Mouse (Mus musculus): Measurements from ENCODE around the gene Clp1.
"Not testable (repeated sequence)": the region's sequence is repeated elsewhere in the genome, so short reads cannot be mapped to it uniquely, and the experiment has no call there.

Clp1 gene

DNA sequence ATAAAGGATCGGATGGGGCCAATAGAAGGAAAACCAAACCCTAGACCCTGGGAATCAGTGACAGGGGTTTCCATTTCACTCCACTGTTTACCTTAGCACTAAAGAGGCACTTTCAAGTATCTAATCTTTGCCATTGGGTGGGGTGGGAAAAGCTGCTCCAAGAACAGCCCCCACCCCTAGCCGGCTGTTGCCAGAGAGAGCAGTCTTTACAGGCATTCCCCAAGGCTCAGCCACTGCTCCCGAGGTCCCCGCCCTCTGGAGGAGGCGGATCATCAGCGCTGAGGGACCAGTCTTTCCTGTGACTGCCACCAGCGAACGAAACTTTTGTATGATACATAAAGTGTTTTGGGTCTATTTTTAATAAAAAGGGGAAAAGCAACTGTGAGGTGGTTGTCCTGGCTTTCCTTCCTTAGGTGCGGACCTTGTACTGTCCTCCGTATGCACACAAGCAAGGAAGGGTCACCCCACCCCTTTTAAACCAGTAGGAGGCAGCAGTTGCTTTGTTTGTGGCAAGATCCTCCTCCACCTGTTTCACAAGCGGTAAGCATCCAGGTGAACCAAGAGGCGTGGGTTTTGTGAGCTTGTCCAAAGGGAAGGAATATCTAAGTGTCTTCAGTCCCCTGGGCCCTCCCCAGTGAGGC is 11.2 kb upstream of the Clp1 start:
- peak; percentile 75 for DNase-seq (ENCODE audit: low spot score)

DNA sequence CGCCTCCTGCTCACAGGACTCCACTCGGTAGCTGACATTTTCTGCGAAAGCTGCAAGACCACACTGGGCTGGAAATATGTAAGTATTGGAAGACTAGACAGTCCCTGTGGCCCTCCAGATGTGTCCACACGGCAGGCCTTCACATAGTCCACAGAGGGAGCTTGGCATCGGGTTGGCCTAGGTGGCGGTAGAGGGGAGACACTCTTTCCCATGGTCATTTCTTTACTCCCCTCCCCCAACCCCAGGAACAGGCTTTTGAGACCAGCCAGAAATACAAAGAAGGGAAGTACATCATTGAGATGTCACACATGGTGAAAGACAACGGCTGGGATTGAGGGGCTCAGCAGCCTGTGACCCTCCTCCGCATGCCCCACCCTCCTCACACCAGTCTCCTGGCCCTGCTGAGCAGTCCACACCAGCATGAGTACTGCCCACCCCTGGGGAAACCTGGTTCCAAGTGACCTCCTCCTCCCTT is 10.3 kb upstream of the Clp1 start:
- DNase-seq (ENCODE audit: low spot score), result peak; percentile 73

DNA sequence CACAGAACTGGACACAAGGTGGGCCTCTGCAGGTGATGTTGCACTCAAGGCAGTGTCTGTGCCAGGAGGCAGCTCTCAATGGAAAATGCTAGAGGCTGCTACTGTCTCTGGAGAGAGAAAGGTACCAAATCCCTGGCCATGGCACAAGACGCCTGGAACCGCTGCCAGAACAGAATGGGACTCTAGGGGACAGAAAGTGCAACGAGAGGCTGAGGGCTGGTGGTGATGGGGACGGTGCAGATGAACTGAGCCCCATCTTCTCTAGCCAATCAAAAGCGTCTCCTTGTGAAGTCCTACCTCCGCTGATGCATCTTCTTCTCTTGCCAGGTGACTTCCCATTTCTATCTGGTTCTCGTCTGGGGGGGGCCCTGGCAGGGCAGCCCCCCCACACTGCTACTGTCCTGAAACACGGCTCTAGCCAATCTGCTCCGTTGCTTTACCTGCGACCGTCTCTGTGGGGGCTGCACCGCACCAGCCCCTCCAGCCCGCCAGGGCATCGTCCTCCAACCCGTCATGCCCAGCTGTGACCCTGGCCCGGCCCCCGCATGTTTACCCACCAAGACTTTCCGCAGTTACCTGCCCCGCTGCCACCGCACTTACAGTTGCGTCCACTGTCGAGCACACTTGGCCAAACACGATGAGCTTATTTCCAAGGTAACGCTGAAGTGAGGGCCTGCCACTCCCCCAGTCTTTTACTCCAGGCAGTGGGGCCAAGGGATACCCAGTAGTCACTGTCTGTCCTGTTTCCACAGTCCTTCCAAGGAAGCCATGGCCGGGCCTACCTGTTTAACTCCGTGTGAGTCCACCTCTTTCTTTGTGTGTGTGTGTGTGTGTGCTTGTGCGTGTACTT is 9.4 kb upstream of the Clp1 start:
- DNase-seq (ENCODE audit: low spot score), result peak; percentile 21

DNA sequence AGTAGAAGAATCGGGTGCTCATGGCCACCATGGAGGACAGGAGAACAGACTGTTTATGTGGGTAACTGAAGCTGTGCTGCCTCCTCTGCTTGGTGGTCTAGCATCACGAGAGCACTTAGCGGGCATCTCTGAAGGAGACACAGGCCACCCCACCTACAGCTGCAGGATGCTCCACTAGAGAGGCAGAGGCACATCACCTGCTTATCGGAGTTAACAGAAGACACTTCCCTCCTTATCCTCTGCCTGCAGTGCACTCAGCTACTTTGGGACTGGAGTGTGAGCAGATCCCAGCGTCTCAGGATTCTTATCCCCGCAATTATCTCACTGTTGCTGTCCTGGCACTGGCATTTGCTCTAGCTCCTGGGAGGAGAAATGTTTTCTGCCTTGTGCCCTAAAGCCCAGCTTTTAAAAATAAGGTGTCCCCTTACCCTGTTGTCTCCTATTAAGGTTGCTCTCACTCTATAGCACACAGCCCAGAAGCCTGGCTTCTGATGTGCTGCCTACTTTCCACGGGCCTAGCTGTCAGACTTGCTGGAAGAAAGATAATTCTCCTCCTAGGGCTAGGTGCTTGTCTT is 8.3 kb upstream of the Clp1 start:
- DNase-seq (ENCODE audit: low spot score), result no peak

DNA sequence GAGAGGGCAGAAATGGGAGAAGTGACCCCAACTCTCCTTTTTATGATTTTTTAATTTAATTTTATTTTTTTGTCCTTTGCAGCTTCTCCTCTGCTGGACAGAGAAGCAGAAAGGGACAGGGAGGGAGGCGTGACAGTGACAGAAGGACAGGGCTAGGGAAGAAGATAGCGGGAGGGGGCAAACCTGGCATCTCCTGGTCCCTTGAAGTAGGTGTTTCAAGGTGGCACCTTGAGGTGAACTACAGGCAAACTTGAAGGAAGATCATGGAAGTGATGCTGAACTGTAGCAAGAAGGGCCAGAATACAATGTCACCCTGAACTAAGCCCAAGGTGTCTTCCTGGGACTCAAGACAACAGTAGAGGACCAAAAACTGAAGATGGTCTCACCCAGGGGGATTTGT is 7.8 kb upstream of the Clp1 start:
- DNase-seq (ENCODE audit: low spot score), result peak; percentile 25

DNA sequence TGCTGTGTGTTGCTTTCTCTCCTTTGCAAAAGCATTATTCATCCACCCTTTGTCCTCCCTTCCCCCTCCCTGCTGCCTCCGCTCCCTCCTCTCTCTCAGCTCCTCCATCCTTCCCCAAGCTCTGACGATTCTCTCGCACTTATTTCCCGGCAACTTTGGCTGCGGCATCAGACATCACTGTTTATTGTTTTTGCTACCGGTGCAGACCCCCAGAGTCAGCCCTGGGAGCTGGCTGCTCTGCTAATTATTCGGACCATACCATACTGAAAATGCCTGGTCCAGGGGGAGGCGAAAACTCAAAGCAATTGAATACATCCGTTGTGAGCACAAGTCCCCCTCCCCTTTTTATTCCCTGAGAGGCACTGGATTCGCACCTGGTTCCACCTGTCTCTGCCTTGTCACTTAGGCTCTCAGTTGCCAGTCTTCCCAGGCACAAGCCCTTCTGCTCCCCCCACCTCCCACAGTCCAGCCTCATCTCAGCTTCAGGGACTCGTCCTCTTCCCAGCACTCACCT is 7.3 kb upstream of the Clp1 start:
- peak; percentile 67 for DNase-seq (ENCODE audit: low spot score)

DNA sequence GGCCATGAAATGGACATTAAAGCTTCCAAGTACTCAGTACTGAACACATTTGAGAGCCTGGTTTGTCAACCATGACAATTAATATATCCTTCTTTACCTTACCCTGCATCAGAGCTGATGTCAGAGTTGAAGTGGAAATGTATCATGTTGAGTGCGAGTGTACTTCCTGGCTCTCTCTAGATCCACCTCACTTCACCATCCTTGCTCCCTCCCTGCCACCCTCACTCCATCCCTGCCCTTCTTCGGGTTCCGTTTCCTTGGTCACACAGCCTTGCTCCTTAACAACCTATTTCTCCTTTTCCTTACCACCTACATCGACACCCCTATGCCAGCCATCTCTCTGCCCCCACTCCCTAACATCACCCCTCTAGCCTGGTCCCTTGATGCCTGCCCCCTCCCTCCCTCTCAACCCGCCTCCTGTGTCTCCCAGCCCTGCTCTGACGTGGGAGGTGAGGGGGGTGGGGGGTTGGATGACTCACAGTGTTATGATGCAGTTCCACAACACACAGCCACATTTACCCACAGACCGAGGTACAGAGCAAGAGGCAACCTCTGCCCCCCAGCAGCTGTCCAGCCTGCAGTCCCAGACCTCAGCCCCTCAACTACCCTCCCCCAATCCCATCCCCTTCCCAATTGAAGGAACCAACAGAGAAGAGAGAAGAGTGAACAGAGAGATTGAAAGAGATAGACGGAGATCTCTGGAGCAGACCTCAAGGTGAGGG is 6.6 kb upstream of the Clp1 start, which contains the start of gene Ypel4:
Gene Ypel4 (plus strand): TSS at position 480 of the 722 bp plus-strand sequence.
- peak; percentile 55 for DNase-seq (ENCODE audit: low spot score)

DNA sequence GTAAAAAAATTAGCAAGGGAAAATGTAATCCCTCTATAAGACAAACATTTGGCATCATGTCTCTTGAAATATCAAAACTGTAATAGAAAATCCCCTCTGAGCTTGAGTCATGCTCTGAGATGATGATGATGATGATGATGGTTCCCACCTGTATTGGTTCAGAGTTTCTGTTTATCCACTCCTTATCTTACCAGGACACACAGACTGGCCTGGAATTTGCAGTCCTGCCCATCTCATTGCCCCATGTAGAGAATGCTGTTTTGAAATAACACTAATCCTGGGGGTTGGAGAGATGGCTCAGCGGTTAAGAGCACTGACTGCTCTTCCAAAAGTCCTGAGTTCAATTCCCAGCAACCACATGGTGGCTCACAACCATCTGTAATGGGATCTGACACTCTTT is 5.2 kb upstream of the Clp1 start:
- DNase-seq (ENCODE audit: low spot score), result no peak

DNA sequence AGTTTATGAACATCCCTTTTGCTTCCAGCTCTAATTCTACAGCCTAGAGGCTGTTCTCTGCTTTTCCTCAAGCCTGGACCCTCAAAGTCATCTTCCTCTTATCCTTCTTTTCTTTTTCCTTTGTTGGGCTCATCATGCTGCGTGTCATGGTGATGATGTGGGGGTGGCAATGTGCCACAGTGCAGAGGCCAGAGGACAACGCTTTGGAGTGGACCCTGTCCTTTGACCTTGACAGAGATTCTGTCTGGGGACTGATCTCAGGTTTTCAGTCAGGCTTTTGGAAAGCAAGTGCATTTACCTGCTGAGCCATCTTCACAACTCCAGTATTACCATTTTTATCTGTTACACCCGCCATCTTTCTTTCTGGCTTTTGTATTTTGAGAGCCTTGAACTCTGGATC is 4.1 kb upstream of the Clp1 start:
- DNase-seq (ENCODE audit: low spot score), result no peak

DNA sequence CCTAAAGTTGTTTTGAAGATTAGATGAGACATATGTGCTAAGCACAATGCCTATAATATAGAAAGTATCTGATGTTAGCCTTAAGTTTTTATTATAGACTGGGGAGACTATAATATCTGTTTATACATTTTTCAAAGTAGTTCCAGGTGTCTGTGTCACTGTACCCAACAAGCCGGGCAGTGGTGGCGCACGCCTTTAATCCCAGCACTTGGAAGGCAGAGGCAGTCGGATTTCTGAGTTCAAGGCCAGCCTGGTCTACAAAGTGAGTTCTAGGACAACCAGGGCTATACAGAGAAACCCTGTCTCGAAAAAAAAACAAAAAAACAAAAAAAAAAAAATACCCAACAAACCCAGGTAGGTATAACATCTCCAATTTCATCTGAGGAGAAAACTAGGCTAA is 1.0 kb upstream of the Clp1 start:
- not testable (repeated sequence) for DNase-seq (ENCODE audit: low spot score)

DNA sequence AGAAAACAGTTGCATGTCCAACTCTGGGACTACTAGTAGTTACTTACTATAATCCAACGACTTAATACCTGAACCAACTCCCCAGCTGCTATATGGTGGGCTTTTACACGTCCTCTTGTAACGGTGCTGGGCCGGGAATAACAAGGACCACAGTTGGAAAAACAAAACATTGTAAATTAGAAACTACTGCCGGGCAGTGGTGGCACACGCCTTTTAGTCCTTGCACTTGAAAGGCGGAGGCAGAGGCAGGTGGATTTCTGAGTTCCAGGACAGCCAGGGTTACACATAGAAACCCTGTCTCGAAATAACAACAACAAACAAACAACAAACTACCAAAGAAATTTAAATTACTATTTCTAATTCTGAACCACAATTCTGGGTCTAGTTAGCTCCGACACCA is 434 bp downstream of the Clp1 start:
- no peak for DNase-seq (ENCODE audit: low spot score)

DNA sequence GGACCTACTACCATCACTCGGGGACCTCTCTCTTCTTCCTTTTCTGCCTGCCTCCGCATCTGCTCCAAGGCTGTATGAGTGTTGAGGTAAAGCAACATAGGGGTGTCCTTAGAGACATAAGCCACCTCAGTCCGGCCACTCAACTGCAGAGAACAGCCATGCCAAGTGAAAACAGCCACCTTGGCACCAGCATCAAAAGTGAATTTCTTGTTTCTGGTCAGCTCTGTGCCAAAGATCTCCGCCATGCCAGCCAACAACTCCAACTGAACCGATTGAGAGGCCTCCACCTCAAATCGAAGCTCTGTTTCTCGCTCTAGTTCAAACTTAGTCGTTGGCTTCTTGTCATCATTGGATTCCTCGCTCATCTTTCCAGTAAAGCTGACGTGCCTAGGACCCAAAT is 1.4 kb downstream of the Clp1 start:
- DNase-seq (ENCODE audit: low spot score), result no peak

DNA sequence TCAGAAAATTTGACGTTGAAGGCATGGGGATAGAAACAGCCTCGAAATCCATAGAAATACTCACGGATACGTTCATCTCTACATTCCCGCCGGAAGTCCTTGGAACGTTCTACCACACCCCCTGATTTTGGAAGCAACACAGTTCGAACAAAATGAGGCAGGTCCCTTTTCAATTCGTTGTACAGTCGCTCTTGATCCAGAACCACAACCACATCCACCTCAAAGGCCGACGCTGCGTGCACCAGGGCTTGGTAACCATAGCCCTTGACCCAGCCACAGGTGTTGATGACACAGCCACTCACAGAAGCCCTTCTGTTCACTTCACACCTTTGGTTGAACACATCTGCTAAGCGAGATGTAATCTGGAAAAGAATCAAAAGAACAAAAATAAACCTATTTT is 3.3 kb downstream of the Clp1 start:
- no peak for DNase-seq (ENCODE audit: low spot score)

DNA sequence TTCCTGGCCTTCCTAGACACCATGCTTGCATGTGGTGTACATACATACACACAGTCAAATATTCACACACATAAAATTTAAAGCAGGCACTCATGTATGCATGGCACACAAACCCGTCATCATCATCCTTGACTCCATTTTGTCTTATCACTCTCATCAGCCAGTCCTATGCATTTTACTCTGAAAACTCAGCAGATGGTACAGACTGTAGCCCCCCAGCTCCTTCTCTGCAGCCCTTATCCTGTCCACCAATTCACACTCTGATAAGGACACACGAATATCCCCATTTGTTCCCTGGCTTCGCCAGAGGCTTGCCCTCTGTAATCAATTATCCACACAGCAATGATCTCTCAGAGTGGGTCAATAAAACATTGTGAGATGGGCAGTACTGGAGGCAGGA is 6.0 kb downstream of the Clp1 start:
- no peak for DNase-seq (ENCODE audit: low spot score)

DNA sequence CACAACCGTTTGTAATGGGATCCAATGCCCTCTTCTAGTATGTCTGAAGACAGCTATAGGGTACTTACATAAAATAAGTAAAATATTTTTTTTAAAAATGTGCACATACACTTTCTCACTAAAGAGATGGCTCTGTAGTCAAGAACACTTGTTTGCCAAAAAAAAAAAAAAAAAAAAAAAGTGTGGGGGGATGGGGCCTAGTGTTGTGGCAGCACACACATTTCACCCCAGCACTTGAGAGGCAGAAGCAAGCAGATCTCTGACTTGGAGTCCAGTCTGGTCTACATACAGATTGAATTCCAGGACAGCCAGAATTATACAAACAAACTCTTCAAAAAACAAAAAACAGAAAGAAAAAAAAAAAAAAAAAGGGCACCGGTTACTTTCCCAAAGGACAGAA is 6.4 kb downstream of the Clp1 start:
- DNase-seq (ENCODE audit: low spot score), result no peak

DNA sequence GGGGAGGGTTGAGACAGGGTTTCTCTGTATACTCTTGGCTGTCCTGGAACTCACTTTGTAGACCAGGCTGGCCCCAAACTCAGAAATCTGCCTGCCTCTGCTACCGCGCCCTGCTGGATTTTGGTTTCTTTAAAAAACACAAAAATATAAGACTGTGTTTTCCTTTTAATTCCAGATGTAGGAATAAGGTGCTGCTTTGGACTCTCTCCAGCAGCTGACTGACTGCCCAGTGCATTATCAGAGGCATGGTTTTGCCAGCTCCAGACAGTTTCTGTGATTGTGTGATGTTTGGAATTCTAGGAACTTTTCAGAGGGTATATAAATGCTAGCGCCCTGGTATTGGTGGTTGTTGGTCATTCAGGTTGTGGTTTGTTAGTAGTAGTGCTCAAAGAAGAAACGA is 9.8 kb downstream of the Clp1 start:
- no peak for DNase-seq (ENCODE audit: low spot score)

DNA sequence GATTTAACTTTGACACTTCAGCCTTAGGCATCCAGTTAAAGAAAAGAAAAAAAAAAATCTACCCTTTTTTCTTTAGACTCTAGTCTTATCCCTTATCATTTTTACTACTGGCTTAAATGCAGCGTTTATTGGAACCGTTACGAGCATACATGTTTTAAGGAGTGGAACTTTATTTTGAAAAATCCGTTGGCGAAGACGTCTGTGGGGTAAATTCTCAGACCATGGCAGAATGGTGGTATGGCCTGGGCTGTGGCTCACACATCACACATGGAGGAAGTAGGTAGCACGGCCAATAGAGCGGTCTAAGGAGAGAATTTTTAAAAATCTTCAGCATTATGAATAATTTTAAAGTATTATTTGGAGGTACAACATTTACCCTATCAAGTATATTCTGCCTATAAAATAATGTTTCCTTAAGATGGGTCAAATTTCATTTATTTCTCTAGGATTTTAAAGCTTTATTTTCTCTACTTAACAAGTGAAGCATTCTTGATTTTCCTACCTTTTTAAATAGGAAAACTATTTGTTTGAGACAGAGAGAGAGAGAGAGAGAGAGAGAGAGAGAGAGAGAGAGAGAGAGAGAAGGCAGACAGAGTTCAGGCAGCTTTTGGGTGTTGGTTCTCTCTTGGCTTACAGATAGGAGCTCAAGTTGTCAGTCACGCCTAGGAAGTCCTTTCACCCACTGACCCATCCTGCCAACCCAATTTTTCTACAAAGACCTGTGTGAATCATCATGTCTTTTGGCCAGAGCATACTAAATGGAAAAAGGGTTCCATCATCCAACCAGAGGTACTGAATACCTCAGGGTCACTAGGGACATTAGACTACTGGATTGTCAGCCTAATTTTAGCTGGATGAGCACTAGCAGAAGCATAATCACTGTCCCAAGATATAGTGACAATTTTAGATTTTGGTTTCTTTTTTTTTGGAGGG is 10.5 kb downstream of the Clp1 start:
- DNase-seq (ENCODE audit: low spot score), result peak; percentile 2

DNA sequence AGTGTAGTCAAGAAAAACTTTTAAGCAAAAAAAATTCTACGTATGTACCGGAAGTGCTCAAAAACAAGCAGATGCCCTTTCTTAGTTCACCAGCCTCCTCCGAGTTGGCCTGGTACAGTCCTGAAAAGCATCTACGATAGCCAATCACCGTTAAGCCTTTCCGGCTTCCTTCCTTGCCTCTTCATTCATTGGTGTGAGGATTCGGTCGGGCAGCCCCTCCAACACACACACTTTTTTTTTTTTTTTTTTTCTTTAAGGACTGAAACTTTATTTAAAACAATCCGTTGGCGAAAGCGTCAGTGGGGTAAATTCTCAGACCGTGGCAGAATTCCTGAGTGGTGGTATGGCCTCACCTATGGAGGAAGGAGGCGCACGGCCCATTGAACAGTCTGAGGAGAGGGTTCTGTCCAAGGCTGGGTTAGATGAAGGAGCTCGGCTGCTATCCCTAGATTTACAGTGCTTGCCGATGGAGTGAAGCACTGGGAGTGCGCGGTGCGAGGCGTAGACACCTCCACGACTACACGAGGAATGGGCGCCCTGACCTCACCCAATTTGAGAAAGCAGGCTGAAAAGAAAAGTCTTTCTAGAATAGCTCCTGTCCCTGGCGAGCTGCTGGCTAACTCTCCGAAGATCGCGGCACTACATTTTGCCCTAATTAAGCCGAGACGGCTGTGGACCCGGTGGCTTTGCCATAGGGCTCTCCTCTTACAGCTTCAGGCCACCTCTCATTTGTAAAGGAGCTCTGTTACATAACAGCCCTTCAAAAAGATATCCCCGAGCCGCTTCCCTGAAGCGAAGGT is 11.4 kb downstream of the Clp1 start:
- peak; percentile 94 for DNase-seq (ENCODE audit: low spot score)

DNA sequence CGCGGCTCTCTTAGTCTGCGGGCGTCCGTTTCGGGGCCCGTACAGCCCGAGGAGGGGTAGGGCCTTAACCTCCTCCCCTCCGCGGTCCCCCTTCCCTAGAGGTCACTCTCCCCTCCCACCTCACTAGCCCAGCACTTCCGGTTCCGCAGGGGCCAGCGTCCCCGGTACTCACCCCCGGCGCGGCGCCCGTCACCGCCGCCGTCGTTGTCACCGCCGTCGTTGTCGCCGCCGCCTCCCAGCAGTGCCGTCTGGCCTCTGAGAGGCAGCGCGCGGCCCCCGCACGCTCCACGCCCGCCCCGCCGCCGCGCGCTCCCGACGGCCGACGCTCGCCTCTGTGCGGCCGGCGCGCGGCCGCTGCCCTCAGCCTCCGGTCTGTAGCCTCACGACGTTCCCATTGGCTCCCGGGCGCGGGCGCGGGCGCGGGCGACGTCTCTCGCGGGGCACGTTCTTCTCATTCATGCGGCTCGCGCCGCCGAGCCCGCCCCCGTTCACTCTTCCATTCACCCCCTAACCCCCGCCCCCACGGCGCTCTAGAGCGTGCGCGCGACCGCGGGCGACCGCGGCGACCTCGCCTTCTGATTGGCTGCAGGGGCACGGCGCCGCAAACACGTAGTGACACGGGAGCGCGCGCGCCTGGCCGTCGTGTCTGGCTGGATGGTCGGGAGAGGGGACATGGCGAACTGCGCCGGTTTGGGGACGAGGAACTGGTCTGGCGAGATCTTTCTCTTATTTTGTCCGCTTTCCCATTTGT is 12.2 kb downstream of the Clp1 start, which contains the start of gene Zdhhc5:
Gene Zdhhc5 (minus strand): TSS at position 370 of the 751 bp plus-strand sequence.
- DNase-seq (ENCODE audit: low spot score), result peak; percentile 99
